Mouse (Mus musculus) stomach, postnatal 0 days (tissue): ENCODE measurements at regions not wholly inside any gene's neighbourhood (a gene's known extent, or its start where the extent isn't known, plus 50 kb on each side); places are given as distances from the start of the nearest gene placed in this dataset.

Source experiments
- CTCF ChIP-seq: IDR thresholded peaks from 2 replicates; pipeline ENCODE4 v1.5.1; 2016; ENCODE audit warnings: antibody characterized with exemption, low read depth, mild to moderate bottlenecking, moderate library complexity
- EP300 ChIP-seq: optimal IDR thresholded peaks from 2 replicates; pipeline ENCODE3; 2016; ENCODE audit warnings: antibody characterized with exemption

DNA sequence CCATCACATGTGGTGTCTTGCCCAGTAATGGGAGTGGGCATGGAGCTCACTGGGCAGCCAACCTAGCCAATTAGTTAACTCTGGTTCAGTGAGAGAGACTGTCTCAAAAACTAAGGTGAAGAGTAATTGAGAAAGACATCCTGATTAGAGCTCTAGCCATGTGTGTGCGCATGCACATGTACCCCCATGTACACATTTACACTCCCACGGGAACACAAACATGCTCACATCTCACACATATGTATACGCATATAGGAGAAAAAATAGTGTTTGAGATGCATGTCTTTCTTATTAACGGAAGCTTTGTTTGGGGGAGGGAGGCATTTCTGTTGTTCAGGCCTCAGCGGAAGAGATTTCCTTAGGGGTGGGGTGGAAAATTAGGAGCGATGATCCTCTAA, 99.4 kb downstream of the Rpap3 start:
- TF ChIP-seq CTCF (no peak), EP300 (no peak)
